Mouse (Mus musculus): ENCODE data around the gene Orai1.

Gene Orai1

DNA sequence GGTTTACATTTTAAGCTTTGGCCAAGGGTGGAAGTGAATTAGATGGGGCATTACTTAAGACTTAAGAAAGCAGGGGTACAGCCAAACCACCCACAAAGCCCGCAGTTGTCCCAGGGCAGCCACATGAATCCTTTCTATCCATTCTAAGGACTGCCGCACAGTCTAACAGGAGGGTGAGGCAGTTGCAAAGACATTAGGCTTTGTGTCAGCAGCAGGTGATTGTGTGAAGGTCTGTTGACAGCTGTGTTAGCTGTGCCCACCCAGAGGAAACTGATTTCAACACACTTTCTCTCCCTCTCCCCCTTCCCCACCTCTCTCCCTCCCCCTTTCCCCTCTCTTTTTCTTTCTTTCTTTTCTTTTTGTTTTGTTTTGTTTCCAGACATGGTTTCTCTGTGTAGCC, 53.8 kb downstream of the Orai1 start:
- DNase-seq, result no peak

DNA sequence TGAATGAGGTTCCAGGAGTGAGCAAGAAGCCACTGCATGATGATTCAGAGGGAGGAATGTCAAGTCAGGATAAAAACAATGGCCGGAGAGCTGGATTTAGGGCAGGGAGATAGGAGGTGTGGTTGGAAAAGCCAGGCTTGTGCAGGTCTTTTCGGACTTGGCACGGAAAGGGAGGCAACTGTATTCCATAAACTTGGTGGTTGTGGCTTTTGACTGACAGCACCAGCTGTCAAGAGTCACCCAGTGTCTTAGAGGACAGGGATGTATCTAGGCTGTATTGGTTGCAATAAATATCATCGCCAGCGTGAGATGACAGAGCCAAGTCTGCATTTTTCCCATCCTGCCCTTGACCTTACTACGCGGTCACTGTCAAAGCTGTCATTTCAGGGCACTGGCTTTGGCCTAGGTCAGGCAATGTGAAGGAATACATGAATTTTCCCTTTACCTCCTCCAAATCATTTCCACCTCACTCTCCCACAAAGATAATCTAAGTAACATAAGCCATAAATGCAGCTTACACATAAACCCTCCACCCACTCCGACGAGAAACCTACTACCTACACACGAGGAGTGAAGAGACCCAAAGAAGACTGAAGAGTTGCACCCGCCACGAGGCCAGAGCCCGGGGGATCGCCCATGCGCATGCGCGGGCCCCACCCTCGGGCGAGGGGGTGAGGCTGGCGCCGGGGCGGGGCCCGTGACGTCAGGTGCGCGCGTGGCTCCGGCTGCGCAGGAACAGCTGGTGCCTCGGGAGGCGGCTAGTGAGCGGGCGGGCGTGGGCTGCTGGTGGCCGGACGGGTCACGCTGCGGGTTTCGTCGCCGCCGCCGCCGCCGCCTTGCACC, 60.9 kb downstream of the Orai1 start:
- DNase-seq, result peak; percentile 93

- peak; percentile 13 for DNase-seq
Measured at GRCm38 (mm10) chr5:123076419-123077281, 61.8 kb downstream of the Orai1 start.

- no peak for DNase-seq
Measured at GRCm38 (mm10) chr5:123079568-123079967, 64.7 kb downstream of the Orai1 start.

GRCm38 (mm10) chr5:123080041-123080440, 65.2 kb downstream of the Orai1 start:
- DNase-seq, result peak; percentile 20
